21 mouse cellular contexts compared by ENCODE assay signal in the genomic region with DNA sequence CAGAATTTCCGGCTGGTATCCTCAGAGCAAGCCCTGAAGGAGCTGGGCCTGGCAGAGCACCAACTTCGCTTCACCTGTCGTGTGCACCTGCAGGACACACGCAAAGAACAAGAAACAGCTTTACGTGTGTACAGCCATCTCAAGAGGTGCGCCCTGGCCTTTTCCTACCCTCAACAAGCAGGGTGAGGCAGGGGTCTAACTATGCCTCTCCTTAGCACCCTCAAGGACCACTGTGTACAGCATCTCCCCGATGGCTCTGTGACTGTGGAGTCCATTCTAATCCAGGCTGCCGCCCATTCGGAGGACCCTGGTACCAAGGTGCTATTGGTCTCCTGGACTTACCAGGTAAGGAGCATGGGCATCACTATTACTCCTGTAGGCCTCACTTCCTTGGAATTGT. TPM values are rescaled to one million over a fixed set of nuclear protein-coding genes. Genes with fewer than 3 reads are reported as not detected.
DNase-seq lines count a peak whose midpoint lies in the region; ATAC-seq and TF ChIP-seq lines count a peak whose summit lies in the region.
"Had no signal": no experiment of that assay in that cellular context is flagged by ENCODE, and none has a peak within 500 bp of the region (broad histone marks: within the 10 kb centered on the region; RNA-seq: fewer than 3 reads in every experiment).

No protein-coding gene starts in this region.

- no peak overlapping the region for H3K4me3 ChIP-seq in gastrocnemius, adult 2 months
- no peak overlapping the region for H3K4me3 ChIP-seq in midbrain, postnatal 0 days (ENCODE audit: low read depth, low read length)
- H3K4me3 ChIP-seq in midbrain, embryonic 15.5 days, result no peak overlapping the region
- H3K4me3 ChIP-seq: embryonic facial prominence, embryonic 10.5 days; forebrain, embryonic 15.5 days; heart, embryonic 10.5 days; hindbrain, embryonic 13.5 days had no signal

- intact Hi-C loops in gastrocnemius, adult 2 months (cut with DNase I), result no loop called here
- intact Hi-C loops in gastrocnemius, postnatal 14 days (cut with DNase I; ENCODE audit: low total_unique reads), result no loop called here

- DNase-seq in cerebellum, adult 11-12 months, result peak; percentile 20
- DNase-seq in cerebellum, postnatal 10 days, result no peak
- peak; percentile 14 for DNase-seq in gastrocnemius, adult 2 months
- no peak for DNase-seq in gastrocnemius, postnatal 14 days
- DNase-seq in midbrain, postnatal 0 days (ENCODE audit: low spot score), result no peak
- DNase-seq in urinary bladder, adult 2 months (ENCODE audit: low spot score), result peak; percentile 10
- DNase-seq in urinary bladder, postnatal 10 days (ENCODE audit: low spot score), result no peak
- DNase-seq: adrenal gland, adult 2 months; adrenal gland, postnatal 36 days; cerebellum, adult 9-10 months; gastrocnemius, postnatal 36 days; heart, adult 18-20 months; heart, postnatal 14 days had no signal

- no peak overlapping the region for H3K27ac ChIP-seq in gastrocnemius, adult 2 months
- no peak overlapping the region for H3K27ac ChIP-seq in midbrain, postnatal 0 days (ENCODE audit: low read depth, low read length)
- H3K27ac ChIP-seq in midbrain, embryonic 15.5 days, result no peak overlapping the region
- H3K27ac ChIP-seq: embryonic facial prominence, embryonic 10.5 days; forebrain, embryonic 15.5 days; heart, embryonic 10.5 days; hindbrain, embryonic 13.5 days; hindbrain, postnatal 0 days had no signal

- H3K9me3 ChIP-seq in midbrain, postnatal 0 days (ENCODE audit: low read length), result no peaks in the 10 kb centered on the region
- H3K9me3 ChIP-seq in midbrain, embryonic 15.5 days, result no peaks in the 10 kb centered on the region
- H3K9me3 ChIP-seq: embryonic facial prominence, embryonic 10.5 days; forebrain, embryonic 15.5 days; heart, embryonic 10.5 days; hindbrain, embryonic 13.5 days had no signal

- H3K36me3 ChIP-seq in midbrain, postnatal 0 days (ENCODE audit: insufficient read depth, low read length), result peaks cover 46% of the 10 kb centered on the region
- H3K36me3 ChIP-seq in midbrain, embryonic 15.5 days (replicated peaks), result peaks cover 38% of the 10 kb centered on the region

- WGBS in midbrain, postnatal 0 days, result 95% methylated on average over 9 of the region's 9 CpGs
- WGBS in midbrain, embryonic 15.5 days, result 96% methylated on average over 9 of the region's 9 CpGs

- ATAC-seq in midbrain, postnatal 0 days (ENCODE audit: low FRiP score), result no peak
- ATAC-seq in midbrain, embryonic 15.5 days (replicated peaks), result no peak
- ATAC-seq: activated CD4-positive, CD25-positive, alpha-beta regulatory T cell, adult 4 months; forebrain, embryonic 15.5 days; hindbrain, postnatal 0 days; Patski had no signal

- H3K4me1 ChIP-seq in midbrain, postnatal 0 days (ENCODE audit: insufficient read depth, low read length), result peaks cover 6% of the 10 kb centered on the region; the same call in 1 of the 2 replicates
- peaks cover 14% of the 10 kb centered on the region for H3K4me1 ChIP-seq in midbrain, embryonic 15.5 days

- no peak for TF ChIP-seq CTCF in gastrocnemius, adult 2 months (IDR thresholded peaks at IDR 0.05)
- no peak for TF ChIP-seq CTCF in midbrain, postnatal 0 days (IDR thresholded peaks at IDR 0.05)

- H3K9ac ChIP-seq in midbrain, postnatal 0 days (replicated peaks; ENCODE audit: low read length, poor library complexity, severe bottlenecking), result 0 out of 2 replicates have a peak overlapping the region, but pooled peaks have one; percentile 8
- no peak overlapping the region for H3K9ac ChIP-seq in midbrain, embryonic 15.5 days
- H3K9ac ChIP-seq: forebrain, embryonic 15.5 days; hindbrain, embryonic 13.5 days had no signal

- H3K4me2 ChIP-seq in midbrain, postnatal 0 days (ENCODE audit: low read depth, low read length, poor library complexity, severe bottlenecking), result no peak overlapping the region
- H3K4me2 ChIP-seq in midbrain, embryonic 15.5 days, result no peak overlapping the region
- H3K4me2 ChIP-seq: forebrain, embryonic 15.5 days; hindbrain, embryonic 13.5 days had no signal

- H3K27me3 ChIP-seq in midbrain, postnatal 0 days (ENCODE audit: insufficient read depth, low read length), result no peaks in the 10 kb centered on the region
- no peaks in the 10 kb centered on the region for H3K27me3 ChIP-seq in midbrain, embryonic 15.5 days (replicated peaks)
- H3K27me3 ChIP-seq: forebrain, embryonic 15.5 days; hindbrain, embryonic 13.5 days; Patski had no signal

RNA-seq across cellular contexts. Expression of a gene that starts 3.4 kb away (rescaled TPM):
- 10 to 100 TPM; 10.5 to 13.4 TPM for total RNA-seq in gastrocnemius, adult 2 months (2021)
- total RNA-seq in gastrocnemius, postnatal 14 days (2021), result 10 to 100 TPM in 1 of 2 experiments, 1 to 10 TPM in 1; 9.2 to 13.1 TPM
- 71.9 and 95.9 TPM in 2 replicates for total RNA-seq in midbrain, postnatal 0 days (2014; rRNA removed)
- polyA plus RNA-seq in midbrain, postnatal 0 days (2015; fragmentation: Nextera tagmentation; extraction: Ambion mirVana), result 54.3 and 54.5 TPM in 2 replicates
- 60.1 and 66.6 TPM in 2 replicates for polyA plus RNA-seq in midbrain, embryonic 15.5 days (2015; fragmentation: Nextera tagmentation; extraction: Ambion mirVana)
- 43.7 and 55.5 TPM in 2 replicates for polyA plus RNA-seq in urinary bladder, adult 2 months (2012; rRNA removed)

RNA-seq across cellular contexts. Expression of a gene that starts 3.4 kb away (rescaled TPM):
- 1 to 10 TPM; 7.5 to 8.0 TPM for total RNA-seq in gastrocnemius, adult 2 months (2021)
- total RNA-seq in gastrocnemius, postnatal 14 days (2021), result 10 to 100 TPM; 10.1 to 10.3 TPM
- total RNA-seq in midbrain, postnatal 0 days (2014; rRNA removed), result 82.6 and 99.3 TPM in 2 replicates
- polyA plus RNA-seq in midbrain, postnatal 0 days (2015; fragmentation: Nextera tagmentation; extraction: Ambion mirVana), result 63.3 and 64.5 TPM in 2 replicates
- 88.3 and 89.8 TPM in 2 replicates for polyA plus RNA-seq in midbrain, embryonic 15.5 days (2015; fragmentation: Nextera tagmentation; extraction: Ambion mirVana)
- 23.7 and 29.2 TPM in 2 replicates for polyA plus RNA-seq in urinary bladder, adult 2 months (2012; rRNA removed)

RNA-seq across cellular contexts. Expression of a gene that starts 18.8 kb away (rescaled TPM):
- total RNA-seq in gastrocnemius, adult 2 months (2021), result 10 to 100 TPM; 14.9 to 17.3 TPM
- 10 to 100 TPM; 15.4 to 15.9 TPM for total RNA-seq in gastrocnemius, postnatal 14 days (2021)
- 45.0 and 56.0 TPM in 2 replicates for total RNA-seq in midbrain, postnatal 0 days (2014; rRNA removed)
- 53.6 and 56.0 TPM in 2 replicates for polyA plus RNA-seq in midbrain, postnatal 0 days (2015; fragmentation: Nextera tagmentation; extraction: Ambion mirVana)
- 80.6 and 83.6 TPM in 2 replicates for polyA plus RNA-seq in midbrain, embryonic 15.5 days (2015; fragmentation: Nextera tagmentation; extraction: Ambion mirVana)
- polyA plus RNA-seq in urinary bladder, adult 2 months (2012; rRNA removed), result 26.5 and 32.3 TPM in 2 replicates

RNA-seq across cellular contexts. Expression of a gene that starts 18.9 kb away (rescaled TPM):
- total RNA-seq in gastrocnemius, adult 2 months (2021), result 10 to 100 TPM; 13.6 to 18.0 TPM
- total RNA-seq in gastrocnemius, postnatal 14 days (2021), result 10 to 100 TPM; 16.5 to 17.0 TPM
- total RNA-seq in midbrain, postnatal 0 days (2014; rRNA removed), result 35.3 and 43.7 TPM in 2 replicates
- 27.3 and 32.1 TPM in 2 replicates for polyA plus RNA-seq in midbrain, postnatal 0 days (2015; fragmentation: Nextera tagmentation; extraction: Ambion mirVana)
- 28.1 and 29.1 TPM in 2 replicates for polyA plus RNA-seq in midbrain, embryonic 15.5 days (2015; fragmentation: Nextera tagmentation; extraction: Ambion mirVana)
- polyA plus RNA-seq in urinary bladder, adult 2 months (2012; rRNA removed), result 17.1 and 18.5 TPM in 2 replicates

RNA-seq across cellular contexts. Expression of a gene that starts 25.0 kb away (rescaled TPM):
- under 1 TPM; 0.11 to 0.23 TPM for total RNA-seq in gastrocnemius, adult 2 months (2021)
- total RNA-seq in gastrocnemius, postnatal 14 days (2021), result under 1 TPM; 0.10 to 0.13 TPM
- 0.38 and 1.2 TPM in 2 replicates for total RNA-seq in midbrain, postnatal 0 days (2014; rRNA removed)
- polyA plus RNA-seq in midbrain, postnatal 0 days (2015; fragmentation: Nextera tagmentation; extraction: Ambion mirVana), result 0.12 and 0.22 TPM in 2 replicates
- 0.61 and 0.72 TPM in 2 replicates for polyA plus RNA-seq in midbrain, embryonic 15.5 days (2015; fragmentation: Nextera tagmentation; extraction: Ambion mirVana)
- 0.91 and 1.3 TPM in 2 replicates for polyA plus RNA-seq in urinary bladder, adult 2 months (2012; rRNA removed)

Comparison
In these comparisons a context has a peak if more than half of its experiments do, and no peak if none do; other contexts are left out.
1. DNase-seq: peak in cerebellum, adult 11-12 months (single experiment), gastrocnemius, adult 2 months (single experiment) and urinary bladder, adult 2 months (single experiment); none in cerebellum, postnatal 10 days (0 of 2), gastrocnemius, postnatal 14 days (single experiment), midbrain, postnatal 0 days (single experiment) and urinary bladder, postnatal 10 days (single experiment).